Comparison of ENCODE assay signal across 8 mouse cellular contexts in the genomic region with DNA sequence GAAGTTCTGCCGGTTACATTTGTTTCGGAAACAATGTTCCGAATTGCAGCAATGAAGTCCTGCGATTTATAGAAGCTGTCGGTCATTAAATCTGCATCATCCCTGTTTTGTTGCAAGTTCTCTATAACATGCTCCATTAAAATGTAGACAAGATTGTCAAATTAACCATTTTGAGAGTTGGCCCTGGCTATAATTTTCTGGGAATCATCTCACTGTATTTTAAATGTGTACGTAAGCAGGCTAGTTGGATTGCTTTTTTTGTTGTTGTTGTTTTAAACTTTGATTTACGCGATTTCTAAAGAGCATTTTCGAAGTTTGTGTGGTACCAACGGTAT. TPM values are rescaled to one million over a fixed set of nuclear protein-coding genes. Genes with fewer than 3 reads are reported as not detected.
DNase-seq lines count a peak whose midpoint lies in the region; ATAC-seq and TF ChIP-seq lines count a peak whose summit lies in the region.

No protein-coding gene starts in this region.

- intact Hi-C loops in gastrocnemius, adult 2 months (cut with DNase I): loop anchor here (2.0 kb wide), 1 partner anchor 68 kb away; no protein-coding TSS in a partner anchor

- TF ChIP-seq POLR2A in testis, adult 2 months (IDR thresholded peaks at IDR 0.05; ENCODE audit: control insufficient read depth, low read depth, low read length): no peak

- peak overlapping the region; percentile 98 for H3K4me3 ChIP-seq in gastrocnemius, adult 2 months
- H3K4me3 ChIP-seq in testis, adult 2 months (ENCODE audit: control insufficient read depth, low read depth, low read length): peak overlapping the region; percentile 91
- H3K4me3 ChIP-seq in liver, embryonic 12.5 days: peak overlapping the region; percentile 93

- no peak for ATAC-seq in liver, embryonic 12.5 days
- ATAC-seq in activated CD4-positive, CD25-positive, alpha-beta regulatory T cell, adult 4 months: no peak

- TF ChIP-seq CTCF in gastrocnemius, adult 2 months (IDR thresholded peaks at IDR 0.05): no peak
- TF ChIP-seq CTCF in testis, adult 2 months (IDR thresholded peaks at IDR 0.05; ENCODE audit: control insufficient read depth, insufficient read depth, insufficient replicate concordance, low read depth, low read length): no peak

- H3K36me3 ChIP-seq in testis, adult 2 months (ENCODE audit: control insufficient read depth, insufficient read depth, low read length): no peaks in the 10 kb centered on the region
- H3K36me3 ChIP-seq in liver, embryonic 12.5 days: no peaks in the 10 kb centered on the region

- H3K4me1 ChIP-seq in testis, adult 2 months (ENCODE audit: control insufficient read depth, insufficient read depth, low read length): no peaks in the 10 kb centered on the region; the same call in 1 of the 2 replicates
- peaks cover 16% of the 10 kb centered on the region for H3K4me1 ChIP-seq in liver, embryonic 12.5 days

- H3K9ac ChIP-seq in liver, embryonic 12.5 days: peak overlapping the region; percentile 92

- peak overlapping the region; percentile 97 for H3K27ac ChIP-seq in gastrocnemius, adult 2 months
- H3K27ac ChIP-seq in testis, adult 2 months (ENCODE audit: control insufficient read depth, insufficient read depth, low read depth, low read length): peak overlapping the region; percentile 98
- no peak overlapping the region for H3K27ac ChIP-seq in liver, embryonic 12.5 days

- WGBS in liver, embryonic 12.5 days (ENCODE audit: insufficient replicate concordance): 25% methylated on average over 10 of the region's 10 CpGs

- H3K4me2 ChIP-seq in liver, embryonic 12.5 days: peak overlapping the region; percentile 88

- no peaks in the 10 kb centered on the region for H3K27me3 ChIP-seq in testis, adult 2 months (ENCODE audit: control insufficient read depth, insufficient read depth, low read length)
- H3K27me3 ChIP-seq in liver, embryonic 12.5 days (replicated peaks): no peaks in the 10 kb centered on the region

- DNase-seq in gastrocnemius, adult 2 months: no peak
- no peak for DNase-seq in gastrocnemius, adult 8-10 months (ENCODE audit: low spot score in 2 of 2)
- DNase-seq in testis, postnatal 14 days (ENCODE audit: low spot score): no peak
- DNase-seq in urinary bladder, postnatal 4 days (ENCODE audit: low spot score in 2 of 2): no peak
- DNase-seq in cerebellum, adult 11 months: no peak

- H3K9me3 ChIP-seq in liver, embryonic 12.5 days (replicated peaks): no peaks in the 10 kb centered on the region

RNA-seq across cellular contexts. Expression of a gene that starts 0.8 kb away (rescaled TPM):
- total RNA-seq in gastrocnemius, adult 2 months (2021): 100 to 1,000 TPM; 236 to 397 TPM
- 100 to 1,000 TPM; 249 to 283 (median 262) TPM for total RNA-seq in gastrocnemius, adult 8-10 months (2022)
- polyA plus RNA-seq in testis, adult 2 months (2012; rRNA removed): 173 and 197 TPM in 2 replicates
- 8.2 and 8.5 TPM in 2 replicates for polyA plus RNA-seq in liver, embryonic 12.5 days (2016; fragmentation: Nextera tagmentation; extraction: Ambion mirVana)
- polyA plus RNA-seq in activated CD4-positive, CD25-positive, alpha-beta regulatory T cell, adult 4 months (2017; shearing (Covaris generic)): 10 to 100 TPM; 10.5 to 13.4 TPM

Comparison
In these comparisons a context has a peak if more than half of its experiments do, and no peak if none do; other contexts are left out.
1. RNA of a gene that starts 0.8 kb away (polyA plus RNA-seq): 173 to 197 TPM in testis, adult 2 months; 10.5 to 13.4 TPM in activated CD4-positive, CD25-positive, alpha-beta regulatory T cell, adult 4 months and 8.2 to 8.5 TPM in liver, embryonic 12.5 days; every median in the first group is over 10 times any median in the second.
2. Peak in every context shown above with its lines, with median percentiles within 50 percentile points of each other: H3K4me3 ChIP-seq.